Mouse (Mus musculus) testis, postnatal 14 days (tissue): ENCODE results near the gene Anapc7.

Source experiments
- DNase-seq: peaks from one replicate; pipeline ENCODE4 v3.0.0; 2021; ENCODE audit warnings: low spot score

The Anapc7 gene

GRCm38 (mm10) chr5:122421271-122422068 is at the start of gene Anapc7:
TSS of gene Anapc7 (plus strand) at chr5:122421693.
- DNase-seq, result no peak

GRCm38 (mm10) chr5:122372192-122372769 is 49.2 kb upstream of the Anapc7 start, which contains the start of gene Fam216a:
TSS of gene Fam216a (minus strand) at chr5:122372364.
- peak; percentile 99 for DNase-seq

- no peak for DNase-seq
Measured at GRCm38 (mm10) chr5:122372878-122373277, 48.6 kb upstream of the Anapc7 start.

- DNase-seq, result no peak
Measured at GRCm38 (mm10) chr5:122377101-122377833, 44.2 kb upstream of the Anapc7 start.

GRCm38 (mm10) chr5:122378171-122378570 is 43.3 kb upstream of the Anapc7 start:
- DNase-seq, result no peak

- peak; percentile 49 for DNase-seq
Measured at GRCm38 (mm10) chr5:122379374-122380155, 41.9 kb upstream of the Anapc7 start.

GRCm38 (mm10) chr5:122390006-122390405 is 31.5 kb upstream of the Anapc7 start:
- no peak for DNase-seq

- no peak for DNase-seq
Measured at GRCm38 (mm10) chr5:122390671-122391070, 30.8 kb upstream of the Anapc7 start.

GRCm38 (mm10) chr5:122391178-122391785 is 30.2 kb upstream of the Anapc7 start:
- DNase-seq, result no peak

GRCm38 (mm10) chr5:122391786-122392180 is 29.7 kb upstream of the Anapc7 start, which contains the start of gene Arpc3:
TSS of gene Arpc3 (plus strand) at chr5:122391878.
- peak; percentile 87 for DNase-seq

GRCm38 (mm10) chr5:122392227-122393004 is 29.1 kb upstream of the Anapc7 start:
- no peak for DNase-seq

GRCm38 (mm10) chr5:122393887-122394286 is 27.6 kb upstream of the Anapc7 start:
- DNase-seq, result no peak

GRCm38 (mm10) chr5:122396791-122397190 is 24.7 kb upstream of the Anapc7 start:
- DNase-seq, result no peak

GRCm38 (mm10) chr5:122397495-122397894 is 24.0 kb upstream of the Anapc7 start:
- no peak for DNase-seq

GRCm38 (mm10) chr5:122399871-122400270 is 21.6 kb upstream of the Anapc7 start:
- DNase-seq, result no peak

GRCm38 (mm10) chr5:122400628-122401302 is 20.7 kb upstream of the Anapc7 start:
- no peak for DNase-seq

GRCm38 (mm10) chr5:122401303-122401640 is 20.2 kb upstream of the Anapc7 start:
- peak; percentile 52 for DNase-seq

- DNase-seq, result no peak
Measured at GRCm38 (mm10) chr5:122402160-122402559, 19.3 kb upstream of the Anapc7 start.

- DNase-seq, result no peak
Measured at GRCm38 (mm10) chr5:122402772-122403171, 18.7 kb upstream of the Anapc7 start.

GRCm38 (mm10) chr5:122403362-122403761 is 18.1 kb upstream of the Anapc7 start:
- DNase-seq, result no peak
